Mouse (Mus musculus): ENCODE measurements around the gene Flt3l.
A peak's percentile ranks its signal among the peaks of the same experiment; 100 is the strongest.
"Not testable (repeated sequence)": the region's sequence is repeated elsewhere in the genome, so short reads cannot be mapped to it uniquely, and the experiment has no call there.

The Flt3l gene

DNA sequence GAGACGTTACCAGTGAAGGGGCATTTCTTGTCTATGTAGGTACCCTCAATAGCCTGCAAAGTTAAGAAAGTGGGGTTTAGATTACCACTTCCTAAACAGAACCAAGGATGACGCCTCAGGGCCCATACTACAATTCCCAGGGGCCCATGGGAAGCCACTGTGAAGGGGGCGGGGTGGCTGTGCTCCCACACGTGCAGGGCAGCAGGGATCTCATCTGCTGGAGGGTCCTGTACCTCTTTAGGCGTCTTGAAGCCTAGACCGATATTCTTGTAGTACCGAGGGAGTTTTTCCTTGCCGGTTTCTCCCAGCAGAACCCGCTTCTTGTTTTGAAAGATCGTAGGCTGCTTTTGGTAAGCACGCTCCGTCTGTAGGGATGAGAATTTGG, 13.1 kb downstream of the Flt3l start:
- no peak for DNase-seq (ENCODE audit: low spot score)

- DNase-seq (ENCODE audit: low spot score): no peak
Measured at GRCm38 (mm10) chr7:45122561-45123185, 13.6 kb downstream of the Flt3l start.

DNA sequence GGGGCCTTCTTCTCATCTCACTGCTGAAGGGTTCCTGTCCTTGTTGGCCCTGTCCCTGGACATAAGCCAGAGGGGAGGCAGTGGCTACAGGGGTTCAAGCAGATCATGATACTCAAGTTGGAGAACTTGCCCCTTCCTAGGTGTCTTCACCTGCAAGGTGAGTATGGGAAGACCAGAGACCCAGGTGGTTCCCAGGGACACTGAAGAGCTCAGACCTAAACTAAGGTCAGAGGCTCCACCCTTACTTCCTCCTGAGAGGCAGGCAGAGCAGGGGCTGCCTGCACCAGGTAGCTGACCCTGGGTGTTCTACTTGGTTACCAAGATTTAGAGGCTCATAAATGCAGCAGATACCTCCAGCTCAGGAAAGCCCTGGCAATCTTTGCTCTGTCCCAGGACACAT, 14.3 kb downstream of the Flt3l start:
- no peak for DNase-seq (ENCODE audit: low spot score)

GRCm38 (mm10) chr7:45121404-45121803, 14.8 kb downstream of the Flt3l start:
- no peak for DNase-seq (ENCODE audit: low spot score)

DNA sequence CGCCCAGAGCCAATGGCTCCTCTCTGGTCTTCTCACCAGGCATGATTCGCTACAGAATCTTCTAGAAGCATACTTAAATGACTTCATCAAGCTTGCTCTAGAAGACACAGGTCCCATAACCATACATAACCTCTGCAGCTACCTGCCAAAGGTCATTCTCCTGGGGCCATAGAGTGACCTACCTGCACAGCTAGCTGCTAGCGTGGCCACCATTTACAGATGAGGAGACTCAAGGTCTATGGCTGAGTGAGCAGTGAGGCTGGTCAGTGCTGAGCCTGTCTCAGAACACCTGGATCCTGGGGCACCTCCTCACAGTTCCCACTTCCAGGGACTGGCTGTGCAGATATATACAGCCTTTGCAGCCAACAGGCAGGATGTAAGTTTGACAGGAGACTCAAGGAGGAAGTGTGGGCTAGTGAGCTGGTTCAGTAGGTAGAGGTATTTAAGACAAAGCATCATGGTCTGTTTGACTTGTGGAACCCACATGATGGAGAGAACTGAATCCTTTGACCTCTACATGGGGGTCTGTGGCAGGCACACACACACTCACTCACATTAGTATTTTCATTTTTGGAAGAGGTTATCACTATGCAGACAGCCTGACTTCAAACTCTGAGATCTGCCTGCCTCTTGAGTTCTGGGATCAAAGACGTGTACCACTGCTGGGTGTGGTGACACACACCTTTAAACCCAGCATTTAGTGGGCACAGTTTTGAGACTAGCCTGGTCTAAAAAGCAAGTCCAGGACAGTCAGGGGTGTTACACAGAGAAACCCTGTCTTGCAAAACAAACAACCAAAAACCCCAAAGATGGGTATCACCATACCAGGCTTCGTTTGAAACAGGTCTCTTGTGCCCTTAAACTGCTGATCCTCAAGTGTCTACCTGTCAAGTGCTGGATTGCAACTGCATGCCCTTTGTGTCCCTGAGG, 16.2 kb downstream of the Flt3l start:
- no peak for DNase-seq (ENCODE audit: low spot score)

DNA sequence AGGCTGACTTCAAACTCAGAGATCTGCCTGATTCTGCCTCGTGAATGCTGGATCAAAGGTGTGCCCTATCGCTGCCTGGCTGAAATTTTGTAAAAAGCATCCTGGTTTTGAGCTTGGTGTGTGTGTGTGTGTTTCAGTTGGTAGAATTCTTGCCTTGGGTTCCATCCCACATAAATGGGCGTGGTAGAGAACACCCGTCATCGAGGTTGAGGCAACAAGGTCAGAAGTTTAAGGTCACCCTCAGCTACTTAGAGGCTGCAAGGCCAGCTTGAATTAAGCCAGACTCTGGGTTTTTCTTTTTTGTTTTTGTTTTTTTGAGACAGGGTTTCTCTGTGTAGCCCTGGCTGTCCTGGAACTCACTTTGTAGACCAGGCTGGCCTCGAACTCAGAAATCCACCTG, 17.9 kb downstream of the Flt3l start:
- DNase-seq (ENCODE audit: low spot score): no peak

DNA sequence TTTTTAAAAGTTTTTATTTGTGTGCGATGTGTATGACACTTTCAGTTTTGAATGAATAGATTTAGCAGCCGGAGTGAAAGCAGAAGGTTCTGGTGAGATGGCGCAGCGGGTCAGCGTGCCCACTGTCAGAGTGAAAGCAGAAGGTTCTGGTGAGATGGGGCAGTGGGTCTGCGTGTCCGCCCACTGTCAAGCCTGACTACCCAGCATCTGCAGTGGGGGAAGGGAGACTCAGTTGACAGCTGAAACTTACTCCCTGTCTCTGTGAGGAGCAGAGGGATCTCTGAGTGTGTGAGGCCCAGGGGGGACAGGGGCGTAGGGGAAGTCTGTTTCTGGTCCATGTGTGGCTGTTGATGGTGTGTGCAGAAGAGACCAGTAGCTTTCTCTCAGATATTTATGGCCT, 18.7 kb downstream of the Flt3l start:
- DNase-seq (ENCODE audit: low spot score): no peak

DNA sequence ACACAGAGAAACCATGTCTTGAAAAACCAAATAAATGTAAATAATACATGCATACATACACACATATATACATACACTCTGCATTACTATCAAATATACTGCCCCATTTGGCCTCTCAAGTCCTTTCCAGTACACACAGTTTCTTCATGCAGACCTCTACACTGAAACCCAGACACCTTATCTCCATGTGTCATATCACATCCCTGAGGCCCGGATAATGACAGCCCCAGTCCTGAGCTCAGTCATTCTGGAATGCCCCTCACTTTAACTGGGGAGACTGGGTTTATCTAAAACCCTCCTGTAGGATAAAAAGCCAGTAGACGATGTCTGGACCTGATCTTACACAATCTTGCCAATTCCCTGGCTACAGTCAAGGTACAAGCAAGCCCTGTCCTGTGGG, 22.8 kb downstream of the Flt3l start:
- no peak for DNase-seq (ENCODE audit: low spot score)

GRCm38 (mm10) chr7:45112529-45112928, 23.7 kb downstream of the Flt3l start:
- DNase-seq (ENCODE audit: low spot score): no peak

GRCm38 (mm10) chr7:45111940-45112339, 24.3 kb downstream of the Flt3l start:
- no peak for DNase-seq (ENCODE audit: low spot score)

GRCm38 (mm10) chr7:45110089-45110488, 26.1 kb downstream of the Flt3l start:
- DNase-seq (ENCODE audit: low spot score): not testable (repeated sequence)

DNA sequence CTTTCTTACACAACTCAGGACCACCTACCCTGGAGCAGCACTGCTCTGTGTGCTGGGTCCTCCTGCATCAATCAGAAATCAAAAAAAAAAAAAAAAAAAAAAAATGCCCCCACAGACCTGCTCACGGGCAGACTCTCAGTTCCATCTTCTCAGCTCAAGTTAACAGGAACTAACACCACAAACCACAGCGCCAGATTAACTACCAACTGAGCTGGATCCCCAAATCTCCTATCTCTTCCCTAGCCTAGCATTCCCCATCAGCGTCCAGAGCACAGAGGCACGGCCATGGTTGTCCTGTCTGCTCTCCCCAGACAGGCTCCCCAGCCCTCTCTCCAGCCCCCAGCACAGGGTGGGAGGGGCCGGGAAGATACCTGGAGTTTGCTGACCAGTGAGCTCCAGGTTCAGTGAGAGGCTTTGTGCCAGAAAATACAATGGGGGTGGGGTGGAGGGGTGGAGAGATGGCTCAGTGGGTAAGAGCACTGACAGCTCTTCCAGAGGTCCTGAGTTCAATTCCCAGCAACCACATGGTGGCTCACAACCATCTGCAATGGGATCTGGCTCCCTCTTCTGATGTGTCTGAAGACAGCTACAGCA, 29.1 kb downstream of the Flt3l start:
- DNase-seq (ENCODE audit: low spot score): no peak

DNA sequence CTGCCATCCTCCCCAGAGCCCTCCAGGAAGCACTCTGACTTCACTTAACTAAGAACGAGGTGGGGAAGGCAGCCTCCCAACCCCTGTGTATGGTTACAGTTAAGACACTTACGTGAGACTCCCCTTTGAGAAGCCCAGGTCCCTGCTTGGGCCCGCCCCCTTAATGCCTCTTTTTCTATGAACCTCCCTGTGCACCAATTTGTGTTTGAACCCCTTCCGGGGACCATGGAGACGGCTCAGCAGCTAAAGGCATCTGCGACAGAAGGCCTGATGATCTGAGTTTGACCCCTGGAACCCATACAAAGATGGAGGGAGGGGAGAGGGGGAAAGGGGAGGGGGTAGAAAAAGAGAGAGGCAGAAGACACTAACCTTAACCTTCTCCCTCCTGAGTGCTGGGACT, 29.8 kb downstream of the Flt3l start:
- no peak for DNase-seq (ENCODE audit: low spot score)

DNA sequence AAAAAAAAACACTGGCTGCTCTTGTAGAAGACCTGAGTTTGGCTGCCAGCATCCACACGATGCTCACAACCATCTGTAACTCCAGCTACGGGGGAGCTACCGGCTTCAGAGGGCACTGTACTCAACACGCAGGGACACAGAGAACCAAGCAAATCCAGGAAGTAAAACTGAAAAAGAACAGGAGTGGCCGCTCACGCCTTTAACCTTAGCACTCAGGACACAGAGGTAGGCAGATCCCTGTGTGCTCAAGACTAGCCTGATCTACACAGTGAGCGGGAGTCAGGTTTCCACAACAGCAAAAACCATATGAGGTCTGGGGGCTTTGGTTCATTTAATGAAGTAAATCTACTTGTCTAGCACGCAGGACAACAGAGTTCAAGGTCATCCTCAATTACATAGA, 30.7 kb downstream of the Flt3l start:
- DNase-seq (ENCODE audit: low spot score): no peak

- no peak for DNase-seq (ENCODE audit: low spot score)
Measured at GRCm38 (mm10) chr7:45104941-45105340, 31.3 kb downstream of the Flt3l start.

GRCm38 (mm10) chr7:45103652-45104180, 32.5 kb downstream of the Flt3l start, which contains the start of gene Fcgrt:
Gene Fcgrt, minus strand, starts transcription at chr7:45103851.
- peak; percentile 99 for DNase-seq (ENCODE audit: low spot score)

GRCm38 (mm10) chr7:45102940-45103585, 33.2 kb downstream of the Flt3l start:
- no peak for DNase-seq (ENCODE audit: low spot score)

DNA sequence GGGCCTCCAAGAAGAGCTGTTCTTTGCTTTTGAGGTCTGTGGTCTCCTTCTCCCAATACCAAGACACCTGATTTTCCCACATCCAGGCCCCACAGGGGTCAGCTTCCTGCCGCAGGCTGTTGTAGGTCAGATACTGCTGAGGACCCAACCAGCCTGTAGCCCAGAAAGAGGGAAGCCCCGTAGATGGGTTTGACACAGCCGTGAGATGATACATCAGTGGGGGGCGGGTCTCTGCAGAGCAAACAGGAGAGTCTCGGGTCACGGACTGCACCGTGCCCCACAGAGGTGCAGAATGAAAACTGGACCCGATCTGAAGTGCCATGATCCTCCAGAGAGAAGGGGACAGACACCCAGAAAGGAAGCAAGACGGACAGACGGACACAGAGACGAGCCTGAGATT, 33.8 kb downstream of the Flt3l start:
- no peak for DNase-seq (ENCODE audit: low spot score)

DNA sequence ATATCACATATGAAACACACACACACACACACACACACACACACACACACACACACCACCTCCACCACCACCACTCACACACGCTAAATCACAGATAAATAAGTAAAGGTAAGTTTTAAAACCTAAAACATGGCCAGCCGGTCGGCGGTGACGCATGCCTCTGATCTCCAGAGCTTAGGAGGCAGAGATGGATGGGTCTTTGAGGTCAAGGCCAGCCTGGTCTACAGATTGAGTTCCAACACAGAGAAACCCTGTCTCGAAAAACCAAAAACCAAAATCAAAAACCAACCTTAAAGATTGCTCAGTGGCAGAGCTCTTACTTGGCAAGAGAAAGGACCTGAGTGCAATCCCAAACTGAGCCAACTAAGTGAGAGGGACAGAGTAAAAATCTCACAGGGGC, 36.2 kb downstream of the Flt3l start:
- peak; percentile 58 for DNase-seq (ENCODE audit: low spot score)

DNA sequence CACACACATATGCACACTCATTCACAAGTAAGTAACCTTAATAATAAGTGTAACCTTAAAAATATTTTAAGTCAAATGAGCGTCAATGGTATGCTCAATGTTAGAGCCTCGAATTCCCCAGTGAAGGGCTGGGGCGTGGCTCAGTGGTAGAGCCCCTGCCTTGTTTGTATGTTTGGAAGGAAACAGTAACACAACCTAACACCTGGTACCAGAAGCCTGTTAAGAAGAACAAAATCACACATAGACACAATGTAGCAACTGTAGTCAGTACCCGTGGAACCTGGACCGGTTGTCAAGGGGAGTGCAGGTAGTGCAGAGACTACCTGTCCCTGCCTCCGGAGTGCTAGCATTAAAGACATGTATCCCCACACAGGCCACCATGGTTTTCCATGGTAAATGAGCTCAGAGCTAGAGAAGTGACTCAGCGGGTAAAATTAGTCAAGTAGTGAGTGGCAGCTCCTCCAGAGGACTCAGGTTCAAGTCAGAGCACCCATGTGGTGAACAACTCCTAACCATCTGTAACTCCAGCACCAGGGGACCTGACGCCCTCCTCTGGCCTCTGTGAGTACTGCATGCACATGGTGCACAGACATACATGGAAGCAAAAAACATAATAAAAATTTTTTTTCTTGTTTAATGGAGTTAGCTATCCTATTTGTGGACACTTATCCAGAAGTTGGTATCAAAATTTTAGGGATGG, 37.5 kb downstream of the Flt3l start:
- DNase-seq (ENCODE audit: low spot score): no peak

- no peak for DNase-seq (ENCODE audit: low spot score)
Measured at GRCm38 (mm10) chr7:45097479-45097878, 38.8 kb downstream of the Flt3l start.

DNA sequence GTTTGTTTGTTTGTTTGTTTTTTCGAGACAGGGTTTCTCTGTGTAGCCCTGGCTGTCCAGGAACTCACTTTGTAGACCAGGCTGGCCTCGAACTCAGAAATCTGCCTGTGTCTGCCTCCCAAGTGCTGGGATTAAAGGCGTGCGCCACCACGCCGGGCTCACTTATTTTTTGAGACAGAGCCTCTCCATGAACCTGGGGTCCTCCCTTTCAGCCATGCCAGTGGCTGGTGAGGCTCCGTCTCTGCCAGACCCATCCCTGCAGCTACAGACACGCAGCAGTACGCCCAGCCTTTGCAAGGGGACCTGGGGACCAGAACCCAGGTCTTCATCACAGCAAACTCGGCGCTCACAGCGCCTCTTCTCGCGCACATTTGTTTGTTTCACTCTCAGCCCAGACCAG, 40.3 kb downstream of the Flt3l start:
- DNase-seq (ENCODE audit: low spot score): not testable (repeated sequence)

All from adipocyte (in vitro differentiated cells).